Mouse (Mus musculus): ENCODE measurements around the gene Frmd4a. TPM values are rescaled to one million over a fixed set of nuclear protein-coding genes. Genes with fewer than 3 reads are reported as not detected.

Gene Frmd4a
- total and polyA plus RNA-seq, 3 experiments = 10.4 to 21.0 (median 20.0) TPM

GRCm38 (mm10) chr2:4438739-4439138 is 421.2 kb downstream of the Frmd4a start:
- Histone ChIP-seq H3K79me2 (replicated peaks; ENCODE audit: control insufficient read depth, insufficient read depth, low read length) (no peaks in the 10 kb centered on the region; the same call in none of the 2 replicates), H3K4me1 (ENCODE audit: control insufficient read depth, insufficient read depth, low read length) (peaks cover 14% of the 10 kb centered on the region), H3K27ac (no peak overlapping the region), H3K4me3 (no peak overlapping the region), H3K36me3 (ENCODE audit: control insufficient read depth, insufficient read depth, low read length) (peaks cover under 1% of the 10 kb centered on the region; the same call in 1 of the 2 replicates), H3K27me3 (ENCODE audit: control insufficient read depth, insufficient read depth, low read length) (no peaks in the 10 kb centered on the region), H3K9ac (ENCODE audit: low read depth, low read length) (no peak overlapping the region)
- 75% methylated on average over 7 of the region's 7 CpGs for WGBS
- intact Hi-C loops (cut with DNase I) = loop anchor here (2.0 to 10.0 kb wide), 3 partner anchors 14 to 156 kb away; no protein-coding TSS in a partner anchor
- no peak for DNase-seq
- TF ChIP-seq EP300 (IDR thresholded peaks at IDR 0.05; ENCODE audit: insufficient read depth, low read depth, low read length) (no peak), POLR2A (IDR thresholded peaks at IDR 0.05; ENCODE audit: insufficient read depth, low read depth, low read length) (no peak), CTCF (IDR thresholded peaks at IDR 0.05) (no peak)

GRCm38 (mm10) chr2:4439909-4440308 is 422.4 kb downstream of the Frmd4a start:
- WGBS = 86% methylated on average over 4 of the region's 4 CpGs
- intact Hi-C loops (cut with DNase I) = loop anchor here (2.0 to 10.0 kb wide), 3 partner anchors 15 to 155 kb away; no protein-coding TSS in a partner anchor
- TF ChIP-seq EP300 (IDR thresholded peaks at IDR 0.05; ENCODE audit: insufficient read depth, low read depth, low read length) (no peak), POLR2A (IDR thresholded peaks at IDR 0.05; ENCODE audit: insufficient read depth, low read depth, low read length) (no peak), CTCF (IDR thresholded peaks at IDR 0.05) (no peak)
- H3K4me1 ChIP-seq (ENCODE audit: control insufficient read depth, insufficient read depth, low read length) = peaks cover 8% of the 10 kb centered on the region
- H3K27me3 ChIP-seq (ENCODE audit: control insufficient read depth, insufficient read depth, low read length) = no peaks in the 10 kb centered on the region
- H3K4me3 ChIP-seq = no peak overlapping the region
- no peaks in the 10 kb centered on the region; the same call in none of the 2 replicates for H3K79me2 ChIP-seq (replicated peaks; ENCODE audit: control insufficient read depth, insufficient read depth, low read length)
- no peak for DNase-seq
- no peak overlapping the region for H3K27ac ChIP-seq
- no peaks in the 10 kb centered on the region for H3K36me3 ChIP-seq (ENCODE audit: control insufficient read depth, insufficient read depth, low read length)
- H3K9ac ChIP-seq (ENCODE audit: low read depth, low read length) = no peak overlapping the region

GRCm38 (mm10) chr2:4441840-4442239 is 424.3 kb downstream of the Frmd4a start:
- H3K79me2 ChIP-seq (replicated peaks; ENCODE audit: control insufficient read depth, insufficient read depth, low read length) = no peaks in the 10 kb centered on the region; the same call in none of the 2 replicates
- no peak for TF ChIP-seq CTCF (IDR thresholded peaks at IDR 0.05)
- no peak for TF ChIP-seq EP300 (IDR thresholded peaks at IDR 0.05; ENCODE audit: insufficient read depth, low read depth, low read length)
- no peak for TF ChIP-seq POLR2A (IDR thresholded peaks at IDR 0.05; ENCODE audit: insufficient read depth, low read depth, low read length)
- no peak overlapping the region for H3K4me3 ChIP-seq
- H3K27me3 ChIP-seq (ENCODE audit: control insufficient read depth, insufficient read depth, low read length) = no peaks in the 10 kb centered on the region
- intact Hi-C loops (cut with DNase I) = no loop called here
- H3K27ac ChIP-seq = no peak overlapping the region
- no peak overlapping the region for H3K9ac ChIP-seq (ENCODE audit: low read depth, low read length)
- WGBS = 90% methylated on average over 4 of the region's 4 CpGs
- no peak for DNase-seq
- H3K36me3 ChIP-seq (ENCODE audit: control insufficient read depth, insufficient read depth, low read length) = peaks cover 4% of the 10 kb centered on the region; the same call in 1 of the 2 replicates
- H3K4me1 ChIP-seq (ENCODE audit: control insufficient read depth, insufficient read depth, low read length) = peaks cover 4% of the 10 kb centered on the region

DNA sequence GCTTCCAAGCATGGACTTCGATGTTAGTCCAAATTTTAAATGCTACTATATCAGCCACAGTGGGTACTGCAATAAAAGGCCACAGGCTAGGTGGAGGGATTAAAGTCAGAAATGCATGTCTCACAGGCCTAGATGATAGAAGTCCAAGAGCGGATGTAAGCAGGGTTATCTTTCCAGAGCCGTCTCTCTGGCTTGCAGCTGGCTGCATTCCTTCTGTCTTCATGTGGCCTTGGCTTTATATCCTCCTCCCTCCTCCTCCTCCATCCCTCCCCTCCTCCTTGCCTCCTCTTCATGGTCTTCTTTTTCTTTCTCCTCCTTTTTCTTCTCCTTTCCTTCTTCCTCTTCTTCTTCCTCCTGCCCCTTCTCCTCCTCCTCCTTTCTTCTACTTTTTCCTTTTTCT is 427.2 kb downstream of the Frmd4a start:
- Histone ChIP-seq H3K36me3 (ENCODE audit: control insufficient read depth, insufficient read depth, low read length) (peaks cover 4% of the 10 kb centered on the region; the same call in 1 of the 2 replicates), H3K4me3 (no peak overlapping the region), H3K79me2 (replicated peaks; ENCODE audit: control insufficient read depth, insufficient read depth, low read length) (no peaks in the 10 kb centered on the region; the same call in none of the 2 replicates), H3K4me1 (ENCODE audit: control insufficient read depth, insufficient read depth, low read length) (peaks cover 4% of the 10 kb centered on the region), H3K27ac (no peak overlapping the region; the same call in 1 of the 2 replicates), H3K9ac (ENCODE audit: low read depth, low read length) (no peak overlapping the region), H3K27me3 (ENCODE audit: control insufficient read depth, insufficient read depth, low read length) (no peaks in the 10 kb centered on the region)
- 79% methylated on average over 3 of the region's 3 CpGs for WGBS
- intact Hi-C loops (cut with DNase I) = no loop called here
- TF ChIP-seq POLR2A (IDR thresholded peaks at IDR 0.05; ENCODE audit: insufficient read depth, low read depth, low read length) (no peak), EP300 (IDR thresholded peaks at IDR 0.05; ENCODE audit: insufficient read depth, low read depth, low read length) (no peak)
- no peak for DNase-seq

DNA sequence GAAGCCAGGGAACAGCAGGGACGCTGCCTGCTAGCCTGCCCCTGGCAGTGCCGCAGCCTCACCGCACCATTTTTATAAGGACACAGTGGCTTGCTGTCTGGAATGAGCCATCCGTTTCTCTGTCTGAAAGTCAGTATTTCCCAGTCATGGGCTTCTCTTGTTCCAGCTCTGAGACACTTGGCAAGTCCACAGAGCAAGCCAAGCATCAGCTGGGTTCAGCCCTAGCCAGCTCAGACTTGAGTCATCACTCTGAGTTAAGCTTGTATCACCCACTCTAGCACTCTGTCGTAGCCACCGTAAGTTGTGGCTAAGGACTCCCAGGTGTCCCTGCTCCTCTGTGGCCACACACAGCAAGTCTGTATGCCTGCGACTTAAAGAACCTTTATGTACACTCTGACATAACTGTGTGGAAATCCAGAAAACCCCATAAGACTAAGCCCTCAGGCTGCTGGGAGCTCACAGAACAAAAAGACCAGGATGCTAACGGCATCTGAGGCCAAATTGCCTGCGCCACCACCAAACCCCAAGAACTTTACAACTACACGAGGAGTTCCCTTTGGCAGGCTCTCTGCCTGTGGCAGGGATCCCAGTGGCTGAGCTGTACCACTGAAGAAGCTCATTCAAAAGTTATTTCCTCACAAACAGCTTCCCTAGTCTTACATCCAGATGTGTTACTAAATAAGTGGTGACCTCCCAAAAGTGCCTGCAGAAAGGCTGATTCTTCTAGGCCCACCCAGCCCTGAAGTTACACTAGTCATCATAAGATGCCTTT is 428.3 kb downstream of the Frmd4a start:
- H3K36me3 ChIP-seq (ENCODE audit: control insufficient read depth, insufficient read depth, low read length) = peaks cover 4% of the 10 kb centered on the region; the same call in 1 of the 2 replicates
- H3K27me3 ChIP-seq (ENCODE audit: control insufficient read depth, insufficient read depth, low read length) = no peaks in the 10 kb centered on the region
- peak overlapping the region; percentile 45 for H3K27ac ChIP-seq
- H3K79me2 ChIP-seq (replicated peaks; ENCODE audit: control insufficient read depth, insufficient read depth, low read length) = no peaks in the 10 kb centered on the region; the same call in 1 of the 2 replicates
- DNase-seq = peak; percentile 74 to 77
- WGBS = 49% methylated on average over 10 of the region's 10 CpGs
- no peak overlapping the region for H3K4me3 ChIP-seq
- H3K4me1 ChIP-seq (ENCODE audit: control insufficient read depth, insufficient read depth, low read length) = peaks cover 5% of the 10 kb centered on the region
- intact Hi-C loops (cut with DNase I) = no loop called here
- TF ChIP-seq POLR2A (IDR thresholded peaks at IDR 0.05; ENCODE audit: insufficient read depth, low read depth, low read length) (no peak), EP300 (IDR thresholded peaks at IDR 0.05; ENCODE audit: insufficient read depth, low read depth, low read length) (0 out of 2 replicates have a peak, but pooled peaks have one; percentile 45), CTCF (IDR thresholded peaks at IDR 0.05) (no peak)
- H3K9ac ChIP-seq (ENCODE audit: low read depth, low read length) = no peak overlapping the region
